Mouse (Mus musculus) CH12.LX (cell line): ENCODE measurements at regions not wholly inside any gene's neighbourhood (a gene's known extent, or its start where the extent isn't known, plus 50 kb on each side); places are given as distances from the start of the nearest gene placed in this dataset.

Experiments used
- DNase-seq: peaks from one replicate; pipeline ENCODE4 v3.0.0-alpha.2; 2013; ENCODE audit errors: extremely low read depth
- H3K27ac ChIP-seq: 2 replicates; pipeline ENCODE4 v1.5.1; 2012; ENCODE audit warnings: low read depth, mild to moderate bottlenecking, control low read depth, moderate library complexity; ENCODE audit not compliant: insufficient read depth
- H3K27me3 ChIP-seq: replicated peaks from 2 replicates; pipeline ENCODE3; 2012; ENCODE audit warnings: inconsistent platforms
- H3K36me3 ChIP-seq, 2 experiments: replicated peaks in 1 of 2; 2 replicates each; pipeline versions ENCODE3 to v1.6.1; 2012; ENCODE audit warnings: inconsistent platforms in 1 of 2, low read length in 1 of 2, mild to moderate bottlenecking in 1 of 2, mixed read lengths in 1 of 2, moderate library complexity in 1 of 2; ENCODE audit not compliant: control insufficient read depth in 1 of 2, insufficient read depth in 1 of 2
- H3K4me1 ChIP-seq, 2 experiments: 2 replicates each; pipeline ENCODE4 v1.6.1; 2012; ENCODE audit warnings: inconsistent platforms in 1 of 2, moderate library complexity in 1 of 2; ENCODE audit not compliant: insufficient read depth in 2 of 2, control insufficient read depth in 1 of 2
- H3K4me2 ChIP-seq: 2 replicates; pipeline ENCODE4 v1.6.1; 2012; ENCODE audit warnings: low read depth, mild to moderate bottlenecking, control low read depth; ENCODE audit not compliant: poor library complexity, insufficient read depth, severe bottlenecking
- H3K4me3 ChIP-seq, 3 experiments: fragments of 150-350 bp in 1 of 3; sonication (generic) in 1 of 3; replicated peaks in 1 of 3; 2 replicates each; pipeline versions ENCODE3 to v1.5.1; 2011 to 2012; ENCODE audit warnings: low read depth in 2 of 3, low read length in 2 of 3, mild to moderate bottlenecking in 2 of 3, moderate library complexity in 2 of 3, control low read depth in 1 of 3, improper control_type of control experiment in 1 of 3, inconsistent platforms in 1 of 3, mixed read lengths in 1 of 3; ENCODE audit not compliant: poor library complexity in 1 of 3
- H3K79me2 ChIP-seq: replicated peaks from 2 replicates; pipeline ENCODE4 v1.6.1; 2012; ENCODE audit warnings: mild to moderate bottlenecking, moderate library complexity; ENCODE audit not compliant: control insufficient read depth, poor library complexity, insufficient read depth, severe bottlenecking; ENCODE audit errors: extremely low read depth
- H3K9ac ChIP-seq: 2 replicates; pipeline ENCODE4 v1.6.1; 2012; ENCODE audit warnings: low read depth, mild to moderate bottlenecking, control low read depth, moderate library complexity; ENCODE audit not compliant: insufficient read depth
- H3K9me3 ChIP-seq: replicated peaks from 2 replicates; pipeline ENCODE3; 2012; ENCODE audit warnings: low read length, inconsistent platforms, mixed read lengths
- BHLHE40 ChIP-seq: IDR thresholded peaks from 2 replicates; pipeline ENCODE4 v1.6.1; 2011; ENCODE audit warnings: mild to moderate bottlenecking, low read depth, low read length, improper control_type of control experiment
- CTCF ChIP-seq, 2 experiments: IDR thresholded peaks in 1 of 2; conservative IDR thresholded peaks in 1 of 2; 2 replicates each; pipeline ENCODE4 v1.5.1; 2011 to 2012; ENCODE audit warnings: low read depth in 2 of 2, low read length in 2 of 2, improper control_type of control experiment in 1 of 2, inconsistent platforms in 1 of 2, mild to moderate bottlenecking in 1 of 2, moderate library complexity in 1 of 2
- E2F4 ChIP-seq: IDR thresholded peaks from 2 replicates; pipeline ENCODE4 v1.6.1; 2011; ENCODE audit warnings: low read depth, low read length, improper control_type of control experiment; ENCODE audit not compliant: insufficient replicate concordance
- ELF1 ChIP-seq: IDR thresholded peaks from 2 replicates; pipeline ENCODE4 v1.6.1; 2014; ENCODE audit warnings: low read depth, mild to moderate bottlenecking, inconsistent platforms, low read length, improper control_type of control experiment
- ETS1 ChIP-seq: conservative IDR thresholded peaks from 2 replicates; pipeline ENCODE4 v1.6.1; 2012; ENCODE audit warnings: low read depth, mild to moderate bottlenecking, inconsistent platforms, low read length, improper control_type of control experiment, moderate library complexity
- HCFC1 ChIP-seq: IDR thresholded peaks from 2 replicates; pipeline ENCODE4 v1.6.1; 2012; ENCODE audit warnings: low read depth, mild to moderate bottlenecking, inconsistent platforms, low read length, improper control_type of control experiment
- NELFE ChIP-seq: IDR thresholded peaks from 2 replicates; pipeline ENCODE4 v1.6.1; 2011; ENCODE audit warnings: low read depth, low read length, improper control_type of control experiment
- NRF1 ChIP-seq: IDR thresholded peaks from 2 replicates; pipeline ENCODE4 v1.6.1; 2014; ENCODE audit warnings: low read depth, mild to moderate bottlenecking, inconsistent platforms, low read length, improper control_type of control experiment, moderate library complexity
- POLR2A ChIP-seq: IDR thresholded peaks from 2 replicates; pipeline ENCODE4 v1.6.1; 2011; ENCODE audit warnings: low read depth, mild to moderate bottlenecking, improper control_type of control experiment, low read length
- RCOR1 ChIP-seq: conservative IDR thresholded peaks from 2 replicates; pipeline ENCODE4 v1.6.1; 2012; ENCODE audit warnings: low read depth, mild to moderate bottlenecking, inconsistent platforms, low read length, improper control_type of control experiment
- USF1 ChIP-seq: IDR thresholded peaks from 2 replicates; pipeline ENCODE4 v1.6.1; 2014; ENCODE audit warnings: low read depth, mild to moderate bottlenecking, inconsistent platforms, low read length, improper control_type of control experiment
- ZC3H11A ChIP-seq: IDR thresholded peaks from 2 replicates; pipeline ENCODE4 v1.6.1; 2012; ENCODE audit warnings: low read depth, mild to moderate bottlenecking, inconsistent platforms, low read length, improper control_type of control experiment
- dilution Hi-C: fragments of 300-500 bp; cut with MboI; formaldehyde crosslinking; loops from 2 replicates; pipeline ENCODE4 v1.14.3; 2020; ENCODE audit warnings: low sequenced_read_pairs; ENCODE audit not compliant: extremely low pct_unique_long_range_greater_than_20kb, extremely low pct_ligation_motif_present
- in situ Hi-C: fragments of 300-500 bp; cut with MboI; formaldehyde crosslinking; loops from 3 replicates; pipeline ENCODE4 v1.14.3; 2019; ENCODE audit warnings: low sequenced_read_pairs, low pct_ligation_motif_present, low pct_unique_long_range_greater_than_20kb, mixed read lengths

- Histone ChIP-seq H3K79me2 (no peaks in the 10 kb centered on the region), H3K9me3 (no peaks in the 10 kb centered on the region), H3K27ac (no peak overlapping the region), H3K27me3 (peaks cover 31% of the 10 kb centered on the region), H3K4me3 (no peak overlapping the region), H3K4me2 (no peak overlapping the region), H3K4me1 (no peaks in the 10 kb centered on the region), H3K36me3 (no peaks in the 10 kb centered on the region), H3K9ac (no peak overlapping the region)
- TF ChIP-seq HCFC1 (no peak), ELF1 (no peak), CTCF (conservative IDR thresholded peaks at IDR 0.05 in 1 of 2, IDR thresholded peaks at IDR 0.05 in 1 of 2; ENCODE audit: low read depth in 2 of 2, low read length in 2 of 2) (no peak), RCOR1 (no peak), E2F4 (no peak), ETS1 (no peak), NRF1 (no peak), USF1 (no peak), POLR2A (no peak), BHLHE40 (no peak)
- dilution Hi-C loops: no loop called here
- no peak for DNase-seq
- in situ Hi-C loops: no loop called here
These were observed 56.2 kb upstream of the Lrrn1 start for GRCm38 (mm10) chr6:107473395-107473794.

GRCm38 (mm10) chr6:107474125-107474524, 55.4 kb upstream of the Lrrn1 start:
- no peak for DNase-seq
- Histone ChIP-seq H3K9me3 (no peaks in the 10 kb centered on the region), H3K27me3 (peaks cover 31% of the 10 kb centered on the region), H3K4me1 (no peaks in the 10 kb centered on the region), H3K79me2 (no peaks in the 10 kb centered on the region), H3K36me3 (no peaks in the 10 kb centered on the region)
- dilution Hi-C loops: no loop called here
- in situ Hi-C loops: no loop called here
- no peak for TF ChIP-seq ZC3H11A
- TF ChIP-seq HCFC1: no peak
- no peak for TF ChIP-seq NELFE
- TF ChIP-seq E2F4: no peak
- TF ChIP-seq, all 38 proteins: peak for 0
- Histone ChIP-seq H3K27ac (no peak overlapping the region), H3K9ac (no peak overlapping the region), H3K4me3 (no peak overlapping the region), H3K4me2 (no peak overlapping the region)
